Mouse (Mus musculus): ENCODE results near the gene Plcb1. TPM values are rescaled to one million over a fixed set of nuclear protein-coding genes. Genes with fewer than 3 reads are reported as not detected.

Plcb1 gene
- polyA plus RNA-seq (2015; fragmentation: Nextera tagmentation; extraction: Ambion mirVana) = 20.7 and 21.2 TPM in 2 replicates

- Histone ChIP-seq H3K27ac (peak within 1 kb of the TSS; percentile 83), H3K27me3 (peaks cover 11% of the 10 kb centered on the region), H3K36me3 (no peaks in the 10 kb centered on the region), H3K9me3 (no peaks in the 10 kb centered on the region), H3K4me2 (replicated peaks) (peak within 1 kb of the TSS; percentile 95), H3K4me1 (replicated peaks) (peaks cover 15% of the 10 kb centered on the region), H3K9ac (replicated peaks) (peak within 1 kb of the TSS; percentile 81), H3K4me3 (replicated peaks) (peak within 1 kb of the TSS; percentile 79)
- WGBS = under 1% methylated on average over 88 of the region's 88 CpGs
- peak; percentile 98 for ATAC-seq
Observed at GRCm38 (mm10) chr2:134785970-134786855, at the start of gene Plcb1. TSS of gene Plcb1 (plus strand) at chr2:134786067.

- H3K9ac ChIP-seq (replicated peaks) = no peak overlapping the region
- no peak for ATAC-seq
- H3K27ac ChIP-seq = no peak overlapping the region
- no peaks in the 10 kb centered on the region for H3K27me3 ChIP-seq
- no peaks in the 10 kb centered on the region for H3K9me3 ChIP-seq
- no peaks in the 10 kb centered on the region for H3K4me1 ChIP-seq (replicated peaks)
- H3K4me3 ChIP-seq (replicated peaks) = no peak overlapping the region
- H3K36me3 ChIP-seq = no peaks in the 10 kb centered on the region
- H3K4me2 ChIP-seq (replicated peaks) = no peak overlapping the region
Observed at GRCm38 (mm10) chr2:134755537-134755936, 30.3 kb upstream of the Plcb1 start.

GRCm38 (mm10) chr2:134756086-134756485 lies 29.8 kb upstream of the Plcb1 start:
- 83% methylated on average over 1 of the region's 1 CpGs for WGBS
- Histone ChIP-seq H3K27ac (no peak overlapping the region), H3K4me3 (replicated peaks) (no peak overlapping the region), H3K4me2 (replicated peaks) (no peak overlapping the region), H3K9ac (replicated peaks) (no peak overlapping the region), H3K36me3 (no peaks in the 10 kb centered on the region), H3K9me3 (no peaks in the 10 kb centered on the region), H3K27me3 (no peaks in the 10 kb centered on the region), H3K4me1 (replicated peaks) (peaks cover 3% of the 10 kb centered on the region; the same call in 1 of the 2 replicates)
- ATAC-seq = no peak

GRCm38 (mm10) chr2:134761029-134761428 lies 24.8 kb upstream of the Plcb1 start:
- no peak overlapping the region for H3K9ac ChIP-seq (replicated peaks)
- no peaks in the 10 kb centered on the region for H3K9me3 ChIP-seq
- H3K4me1 ChIP-seq (replicated peaks) = peaks cover 6% of the 10 kb centered on the region; the same call in 1 of the 2 replicates
- 100% methylated on average over 1 of the region's 1 CpGs for WGBS
- no peak overlapping the region for H3K4me3 ChIP-seq (replicated peaks)
- no peak overlapping the region for H3K27ac ChIP-seq
- H3K4me2 ChIP-seq (replicated peaks) = no peak overlapping the region
- no peaks in the 10 kb centered on the region for H3K36me3 ChIP-seq
- ATAC-seq = peak; percentile 53; the same call in 1 of the 2 replicates
- H3K27me3 ChIP-seq = no peaks in the 10 kb centered on the region

- H3K4me3 ChIP-seq (replicated peaks) = no peak overlapping the region
Observed at GRCm38 (mm10) chr2:134763406-134763990, 22.4 kb upstream of the Plcb1 start.

GRCm38 (mm10) chr2:134764506-134764905 lies 21.4 kb upstream of the Plcb1 start:
- Histone ChIP-seq H3K9ac (replicated peaks) (no peak overlapping the region), H3K4me2 (replicated peaks) (no peak overlapping the region), H3K27me3 (no peaks in the 10 kb centered on the region), H3K36me3 (no peaks in the 10 kb centered on the region), H3K9me3 (no peaks in the 10 kb centered on the region), H3K4me3 (replicated peaks) (no peak overlapping the region), H3K27ac (no peak overlapping the region), H3K4me1 (replicated peaks) (peaks cover 6% of the 10 kb centered on the region; the same call in 1 of the 2 replicates)
- 93% methylated on average over 2 of the region's 2 CpGs for WGBS
- ATAC-seq = no peak

More at GRCm38 (mm10) chr2:134763406-134763990, 22.4 kb upstream of the Plcb1 start:
- H3K36me3 ChIP-seq = no peaks in the 10 kb centered on the region
- no peak overlapping the region for H3K27ac ChIP-seq
- no peak overlapping the region for H3K4me2 ChIP-seq (replicated peaks)
- WGBS = 96% methylated on average over 8 of the region's 8 CpGs
- no peaks in the 10 kb centered on the region for H3K27me3 ChIP-seq
- no peaks in the 10 kb centered on the region for H3K9me3 ChIP-seq
- no peak overlapping the region for H3K9ac ChIP-seq (replicated peaks)
- H3K4me1 ChIP-seq (replicated peaks) = peaks cover 6% of the 10 kb centered on the region; the same call in 1 of the 2 replicates
- ATAC-seq = no peak

- no peaks in the 10 kb centered on the region for H3K4me1 ChIP-seq (replicated peaks)
- H3K36me3 ChIP-seq = no peaks in the 10 kb centered on the region
- no peak overlapping the region for H3K4me2 ChIP-seq (replicated peaks)
- no peak overlapping the region for H3K9ac ChIP-seq (replicated peaks)
- no peak overlapping the region for H3K27ac ChIP-seq
- no peaks in the 10 kb centered on the region for H3K27me3 ChIP-seq
- H3K9me3 ChIP-seq = no peaks in the 10 kb centered on the region
- 71% methylated on average over 5 of the region's 5 CpGs for WGBS
- no peak overlapping the region for H3K4me3 ChIP-seq (replicated peaks)
- ATAC-seq = no peak
Observed at GRCm38 (mm10) chr2:134779826-134780225, 6.0 kb upstream of the Plcb1 start.

- Histone ChIP-seq H3K27ac (no peak overlapping the region), H3K4me2 (replicated peaks) (no peak overlapping the region), H3K4me3 (replicated peaks) (no peak overlapping the region), H3K4me1 (replicated peaks) (no peaks in the 10 kb centered on the region), H3K9me3 (no peaks in the 10 kb centered on the region), H3K9ac (replicated peaks) (no peak overlapping the region), H3K27me3 (no peaks in the 10 kb centered on the region), H3K36me3 (no peaks in the 10 kb centered on the region)
- no peak for ATAC-seq
Observed at GRCm38 (mm10) chr2:134780316-134780715, 5.6 kb upstream of the Plcb1 start.

GRCm38 (mm10) chr2:134786856-134787250 lies 986 bp downstream of the Plcb1 start:
- H3K4me2 ChIP-seq (replicated peaks) = peak overlapping the region; percentile 95
- H3K27me3 ChIP-seq = peaks cover 11% of the 10 kb centered on the region
- peak; percentile 4; the same call in 1 of the 2 replicates for ATAC-seq
- H3K9me3 ChIP-seq = no peaks in the 10 kb centered on the region
- 11% methylated on average over 6 of the region's 6 CpGs for whole genome bisulfite sequencing
- H3K9ac ChIP-seq (replicated peaks) = peak overlapping the region; percentile 81
- peaks cover 15% of the 10 kb centered on the region for H3K4me1 ChIP-seq (replicated peaks)
- H3K27ac ChIP-seq = no peak overlapping the region
- H3K36me3 ChIP-seq = no peaks in the 10 kb centered on the region
- H3K4me3 ChIP-seq (replicated peaks) = peak overlapping the region; percentile 79

GRCm38 (mm10) chr2:134787336-134788095 lies 1.6 kb downstream of the Plcb1 start:
- peak overlapping the region; percentile 79 for H3K4me3 ChIP-seq (replicated peaks)
- H3K4me1 ChIP-seq (replicated peaks) = peaks cover 15% of the 10 kb centered on the region
- 50% methylated on average over 12 of the region's 12 CpGs for WGBS
- no peak for ATAC-seq
- H3K27ac ChIP-seq = no peak overlapping the region
- peak overlapping the region; percentile 81 for H3K9ac ChIP-seq (replicated peaks)
- peaks cover 11% of the 10 kb centered on the region for H3K27me3 ChIP-seq
- H3K9me3 ChIP-seq = no peaks in the 10 kb centered on the region
- peak overlapping the region; percentile 95 for H3K4me2 ChIP-seq (replicated peaks)
- no peaks in the 10 kb centered on the region for H3K36me3 ChIP-seq

GRCm38 (mm10) chr2:134792926-134793325 lies 7.1 kb downstream of the Plcb1 start:
- Histone ChIP-seq H3K36me3 (no peaks in the 10 kb centered on the region), H3K27ac (no peak overlapping the region), H3K4me3 (replicated peaks) (no peak overlapping the region), H3K9ac (replicated peaks) (no peak overlapping the region), H3K4me2 (replicated peaks) (no peak overlapping the region), H3K27me3 (no peaks in the 10 kb centered on the region), H3K4me1 (replicated peaks) (0 out of 2 replicates have a peak, but pooled peaks cover 3% of the 10 kb centered on the region), H3K9me3 (no peaks in the 10 kb centered on the region)
- WGBS = 85% methylated on average over 7 of the region's 7 CpGs
- ATAC-seq = no peak

GRCm38 (mm10) chr2:134800226-134800625 lies 14.4 kb downstream of the Plcb1 start:
- 84% methylated on average over 1 of the region's 1 CpGs for WGBS
- H3K36me3 ChIP-seq = no peaks in the 10 kb centered on the region
- H3K27me3 ChIP-seq = no peaks in the 10 kb centered on the region
- no peak overlapping the region for H3K4me3 ChIP-seq (replicated peaks)
- no peak overlapping the region for H3K27ac ChIP-seq
- H3K9me3 ChIP-seq = no peaks in the 10 kb centered on the region
- no peaks in the 10 kb centered on the region for H3K4me1 ChIP-seq (replicated peaks)
- no peak overlapping the region for H3K9ac ChIP-seq (replicated peaks)
- no peak overlapping the region for H3K4me2 ChIP-seq (replicated peaks)
- no peak for ATAC-seq
